Mouse (Mus musculus) cerebellum, adult 11-12 months (tissue): ENCODE measurements around the gene Arid3b.

Source experiments
- DNase-seq: peaks from one replicate; pipeline ENCODE4 v3.0.0; 2022

Arid3b gene

GRCm38 (mm10) chr9:57775026-57775425 lies 61.6 kb downstream of the Arid3b start:
- DNase-seq = no peak

DNA sequence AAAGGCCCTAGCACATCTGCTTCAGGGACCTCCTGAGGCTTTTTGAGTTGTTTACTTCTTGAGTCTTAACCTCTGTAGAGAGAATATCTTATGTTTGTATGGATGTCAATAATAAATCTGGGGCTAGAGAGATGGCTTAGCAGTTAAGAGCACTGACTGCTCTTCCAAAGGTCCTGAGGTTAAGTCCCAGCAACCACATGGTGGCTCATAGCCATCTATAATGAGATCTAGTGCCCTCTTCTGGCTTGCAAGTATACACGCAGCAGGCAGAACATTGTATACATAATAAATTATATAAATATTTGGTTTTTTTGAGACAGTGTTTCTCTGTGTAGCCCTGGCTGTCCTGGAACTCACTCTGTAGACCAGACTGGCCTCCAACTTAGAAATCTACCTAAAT lies 62.4 kb downstream of the Arid3b start:
- DNase-seq = no peak

GRCm38 (mm10) chr9:57773754-57774153 lies 62.8 kb downstream of the Arid3b start:
- DNase-seq = no peak

DNA sequence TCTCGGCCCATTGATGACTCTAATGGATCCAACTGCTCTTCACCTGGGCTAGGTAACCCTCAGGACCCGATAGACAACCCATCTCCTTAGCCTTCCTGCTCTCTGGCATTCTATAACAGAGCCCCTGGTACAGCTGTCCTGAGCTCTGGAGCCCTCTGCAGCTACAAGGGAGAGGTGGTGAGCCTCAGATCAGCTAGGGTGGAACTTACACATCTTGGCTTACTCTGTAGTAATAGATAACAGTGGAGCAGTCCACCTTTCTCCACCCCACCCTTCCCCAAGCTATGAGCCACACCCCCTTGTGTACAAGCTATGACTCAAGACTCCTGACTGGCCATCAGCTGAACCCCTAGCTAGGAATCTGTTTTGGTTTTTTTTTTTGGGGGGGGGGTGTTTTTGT lies 65.8 kb downstream of the Arid3b start:
- DNase-seq = no peak

- no peak for DNase-seq
Observed at GRCm38 (mm10) chr9:57770214-57770613, 66.4 kb downstream of the Arid3b start.

DNA sequence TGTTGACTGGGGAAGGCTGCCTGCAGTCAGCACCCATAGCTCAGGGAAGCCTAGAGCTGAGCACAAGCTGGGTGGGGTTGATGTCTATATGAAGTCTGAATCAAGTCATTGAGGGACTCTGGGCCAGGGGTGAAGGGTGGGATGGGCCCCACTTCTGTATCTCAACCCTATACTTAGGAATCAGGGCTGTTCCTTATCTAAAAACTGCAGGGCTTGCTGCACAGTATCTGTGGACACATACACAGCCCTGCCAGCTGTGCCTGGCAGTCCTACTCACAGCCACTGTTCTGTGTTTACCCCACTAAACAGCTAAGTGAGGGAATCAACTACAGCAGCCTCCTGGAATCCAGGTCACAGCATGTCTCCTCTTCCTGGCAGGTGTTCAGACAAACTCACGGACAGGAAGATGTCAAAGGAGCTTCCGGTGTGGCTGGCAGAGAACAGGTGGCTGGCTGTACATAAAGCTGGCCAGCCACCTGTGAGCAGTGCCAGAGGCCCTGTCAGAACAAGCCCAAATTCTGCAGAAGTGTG lies 67.0 kb downstream of the Arid3b start:
- no peak for DNase-seq

GRCm38 (mm10) chr9:57767231-57767630 lies 69.4 kb downstream of the Arid3b start:
- DNase-seq = no peak

DNA sequence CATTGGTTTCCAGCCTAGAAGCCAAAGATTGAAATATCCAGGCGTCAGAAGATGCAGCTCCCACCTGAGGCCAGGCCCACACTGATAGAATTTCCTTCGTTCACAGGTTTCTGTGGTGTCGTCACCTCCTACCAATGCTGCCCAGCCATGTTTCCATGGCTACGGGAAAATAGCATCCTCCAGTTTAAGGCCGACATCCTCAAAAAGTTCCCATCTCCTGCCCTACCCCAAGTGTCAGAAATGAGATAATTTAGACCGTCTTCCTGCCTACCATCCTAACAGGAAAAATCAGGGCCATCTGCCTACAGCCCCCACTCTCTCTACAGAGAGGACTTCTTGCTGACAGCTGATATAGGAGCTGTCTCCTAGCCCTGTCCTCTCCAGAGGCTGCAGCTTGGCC lies 70.2 kb downstream of the Arid3b start:
- DNase-seq = no peak

DNA sequence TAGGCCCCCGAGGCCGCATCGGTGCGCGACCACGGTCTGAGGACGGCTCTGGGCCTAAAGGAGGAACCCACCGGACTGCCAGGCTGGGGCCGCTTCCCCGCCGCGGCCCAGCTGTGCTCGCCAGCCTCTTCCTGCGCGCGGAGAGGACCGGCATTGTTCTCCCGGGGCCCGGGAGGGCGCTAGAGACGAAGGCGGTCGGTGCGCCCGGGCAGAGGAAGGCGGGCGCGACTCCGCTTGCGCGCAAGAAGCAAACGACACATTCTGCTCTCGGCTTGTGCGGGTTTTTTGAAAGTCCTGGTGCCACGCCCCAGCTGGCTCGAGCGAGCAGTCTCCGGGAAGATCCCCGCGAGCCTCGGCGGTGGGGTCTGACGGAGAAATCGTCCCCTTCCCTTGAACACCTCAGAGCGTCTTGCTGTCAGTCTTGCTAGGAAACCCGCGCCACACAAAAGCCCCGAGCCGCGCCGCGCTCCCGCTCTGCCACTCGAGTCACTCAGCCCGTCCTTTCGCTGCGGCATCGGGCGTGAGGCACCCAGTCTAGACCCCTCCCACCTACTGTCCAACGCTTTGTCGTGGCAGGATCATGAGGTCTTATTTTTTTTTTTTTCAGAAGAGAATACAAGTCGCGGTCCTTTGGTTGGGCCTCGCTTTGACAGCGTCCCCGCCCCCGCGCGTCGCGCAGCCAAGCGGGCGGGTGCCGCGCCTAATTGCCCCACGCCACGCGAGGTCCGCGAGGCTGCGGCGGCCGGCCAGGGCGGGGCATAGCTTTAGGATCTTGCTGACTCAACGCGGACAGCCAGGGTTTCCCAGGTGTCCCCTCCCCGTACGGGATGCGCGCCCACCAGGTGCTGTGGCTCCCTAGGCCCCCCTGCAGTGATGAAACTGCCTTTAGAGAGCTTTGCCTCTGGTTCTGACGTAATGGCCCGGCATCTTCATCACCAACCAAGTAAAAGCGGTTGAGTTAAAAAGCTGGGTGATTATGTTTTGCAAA lies 70.9 kb downstream of the Arid3b start, which contains the start of gene Clk3:
Gene Clk3, minus strand, starts transcription at position 497 of the 988 bp plus-strand sequence.
- DNase-seq = peak; percentile 82

GRCm38 (mm10) chr9:57764974-57765363 lies 71.6 kb downstream of the Arid3b start:
- peak; percentile 92 for DNase-seq

GRCm38 (mm10) chr9:57764147-57764973 lies 72.2 kb downstream of the Arid3b start:
- DNase-seq = peak; percentile 80

GRCm38 (mm10) chr9:57762563-57762991 lies 74.0 kb downstream of the Arid3b start:
- DNase-seq = peak; percentile 84

DNA sequence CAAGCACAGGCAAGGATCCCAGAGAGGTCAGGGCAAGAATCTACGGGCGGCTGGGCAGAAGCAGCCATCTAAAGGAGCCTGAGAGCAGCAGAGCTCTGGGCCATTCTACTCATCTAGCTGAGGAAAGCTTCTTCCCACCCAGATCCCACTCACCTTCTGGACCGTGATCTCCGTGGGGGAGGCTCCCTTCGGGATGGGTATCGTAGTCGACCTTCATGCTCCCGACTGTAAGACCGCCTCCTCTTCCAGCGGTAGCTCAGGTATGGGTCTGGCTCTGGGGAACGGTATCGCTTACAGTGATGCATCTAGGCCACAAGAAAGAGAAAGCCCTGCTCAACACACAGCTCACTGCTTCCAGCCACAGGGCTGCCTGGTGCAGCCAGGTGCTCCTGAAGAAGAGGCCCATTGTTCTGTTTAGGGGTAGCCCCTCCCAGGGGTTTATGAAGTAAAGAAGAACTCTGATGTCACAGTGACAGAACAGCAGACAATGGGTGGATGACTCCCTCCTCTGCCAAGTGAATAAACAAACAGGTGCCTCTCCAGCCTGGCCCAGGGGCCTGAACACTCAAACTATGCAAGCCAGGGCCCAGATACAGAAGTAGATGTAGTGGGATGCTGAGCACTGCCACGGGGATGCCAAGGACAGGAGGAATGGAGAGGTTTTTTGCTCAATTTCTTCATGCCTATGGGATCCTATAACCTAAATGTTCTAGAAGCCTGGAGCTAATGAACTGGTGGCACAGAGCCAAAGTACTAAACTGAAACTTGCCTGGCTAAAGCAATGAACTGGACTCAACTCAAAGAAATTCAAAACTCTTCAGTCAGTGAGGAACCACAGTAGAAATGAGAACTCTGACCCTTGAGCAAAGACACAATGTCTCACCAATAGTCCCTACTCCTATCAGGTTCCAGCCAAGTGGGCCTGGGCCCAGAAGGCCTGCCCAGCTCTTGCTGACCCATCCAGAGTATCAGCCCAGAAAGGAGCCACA lies 74.7 kb downstream of the Arid3b start:
- peak; percentile 60 for DNase-seq

- DNase-seq = peak; percentile 58
Observed at GRCm38 (mm10) chr9:57760416-57761146, 76.0 kb downstream of the Arid3b start.

- peak; percentile 93 for DNase-seq
Observed at GRCm38 (mm10) chr9:57759289-57759688, 77.3 kb downstream of the Arid3b start.

DNA sequence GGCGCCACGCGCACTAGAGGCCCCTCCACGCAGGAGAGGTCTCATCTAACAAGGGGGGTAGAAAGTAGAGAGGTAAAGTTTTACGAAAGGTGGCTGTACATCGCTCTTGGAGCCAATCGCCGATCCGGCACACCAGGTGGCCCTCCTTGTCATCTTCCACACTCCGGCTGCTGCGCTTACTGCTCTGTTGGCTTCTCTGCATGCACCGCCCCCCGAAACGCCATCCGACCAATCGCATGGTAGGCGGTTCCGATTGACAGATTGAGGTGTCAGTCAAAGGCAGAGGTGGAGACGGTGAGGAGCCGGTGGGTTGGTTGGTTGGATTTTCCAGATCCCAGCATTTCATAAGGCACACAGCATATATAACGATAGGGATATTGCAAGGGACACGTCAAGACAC lies 78.1 kb downstream of the Arid3b start:
- peak; percentile 59 for DNase-seq

DNA sequence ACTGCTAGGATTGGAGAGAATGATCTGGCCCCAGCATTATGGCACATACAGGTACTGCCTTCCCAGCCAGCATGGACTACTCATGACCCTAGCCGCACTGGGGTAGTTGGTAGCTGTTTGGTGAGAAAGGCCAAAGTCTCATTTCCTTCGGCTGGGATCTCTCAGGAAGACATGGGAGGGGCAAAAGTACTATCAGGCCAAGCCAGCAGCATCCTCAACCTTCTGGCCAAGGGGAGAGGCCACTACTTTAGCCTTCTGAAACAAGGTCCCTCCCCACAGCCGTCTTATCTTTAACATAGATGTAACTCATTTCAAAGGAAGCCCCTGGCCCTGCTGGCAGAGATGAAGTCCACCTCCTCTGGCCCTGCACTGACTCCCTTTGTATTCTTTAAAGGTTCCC lies 79.0 kb downstream of the Arid3b start:
- DNase-seq = no peak

DNA sequence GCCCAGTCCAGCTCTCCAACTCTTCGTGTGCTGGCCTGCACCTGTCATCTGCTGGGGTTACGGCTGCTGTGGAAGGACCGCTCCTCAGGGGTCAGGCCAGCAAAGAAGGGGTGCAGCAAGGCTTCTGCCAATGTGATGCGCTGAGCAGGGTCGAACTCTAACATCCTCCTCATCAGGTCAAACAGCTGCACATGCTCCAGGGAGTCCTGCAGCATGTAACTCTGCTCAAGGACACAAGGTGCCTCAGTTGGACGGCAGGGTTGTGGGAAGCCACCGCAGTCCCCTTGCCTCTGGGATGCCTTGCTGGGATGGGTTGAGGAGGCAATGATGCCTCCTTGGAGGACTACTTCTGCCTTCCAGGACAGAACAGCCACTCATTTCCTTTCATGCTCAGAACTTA lies 85.7 kb downstream of the Arid3b start:
- no peak for DNase-seq

DNA sequence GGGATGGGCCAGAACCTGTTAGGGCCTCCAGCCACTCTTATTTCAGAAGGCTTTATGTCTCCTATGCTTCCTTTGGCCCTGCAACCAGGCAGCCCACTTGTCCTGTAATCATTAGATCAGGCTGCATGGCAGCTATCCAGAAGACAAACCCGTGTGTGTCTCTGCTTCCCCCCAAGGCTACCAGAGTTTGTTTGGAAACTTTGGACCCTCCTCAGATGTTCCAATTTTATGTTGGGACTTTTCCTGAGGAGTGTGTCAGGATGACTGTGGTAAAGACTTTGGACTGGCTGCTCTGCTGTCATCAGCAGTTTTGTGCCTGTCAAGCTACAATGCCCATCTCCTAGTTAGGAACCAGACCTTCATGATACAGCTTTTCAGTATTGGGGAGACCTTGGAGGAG lies 87.8 kb downstream of the Arid3b start:
- no peak for DNase-seq

GRCm38 (mm10) chr9:57748137-57748536 lies 88.5 kb downstream of the Arid3b start:
- peak; percentile 75 for DNase-seq

- no peak for DNase-seq
Observed at GRCm38 (mm10) chr9:57747067-57747466, 89.5 kb downstream of the Arid3b start.
